Mouse (Mus musculus): ENCODE results near the gene Fpgs.

The Fpgs gene

GRCm38 (mm10) chr2:32647366-32647765 lies 56.6 kb downstream of the Fpgs start:
- CTCF ChIA-PET = interaction anchor here (0.7 to 3.4 kb wide), 9 partner anchors 15 to 281 kb away, joined by 3 to 19 read pairs (median 6); no protein-coding TSS in a partner anchor

GRCm38 (mm10) chr2:32646379-32647056 lies 57.4 kb downstream of the Fpgs start, which contains the start of gene Eng:
Eng (plus strand) TSS chr2:32646595.
- ChIA-PET POLR2A (interaction anchor here (0.6 to 8.1 kb wide), 54 partner anchors 8 to 335 kb away, joined by 3 to 115 read pairs (median 5); partner anchors contain the start of genes 9430097D07Rik (in 1 of the 4), Dpm2 (in 1 of the 4), Lrsam1 (in 1 of the 4) and Pip5kl1 (in 1 of the 4)), CTCF (interaction anchor here (0.6 to 3.4 kb wide), 18 partner anchors 9 to 944 kb away, joined by 3 to 19 read pairs (median 6); partner anchors contain the start of gene Pip5kl1 (in 1 of the 4))

More at GRCm38 (mm10) chr2:32647366-32647765, 56.6 kb downstream of the Fpgs start:
- POLR2A ChIA-PET = interaction anchor here in 3 of 4 experiments (0.7 to 8.1 kb wide), 36 partner anchors 8 to 335 kb away, joined by 3 to 115 read pairs (median 7); partner anchors contain the start of genes 9430097D07Rik (in 1 of the 3), Dpm2 (in 1 of the 3), Lrsam1 (in 1 of the 3) and Pip5kl1 (in 1 of the 3)

- POLR2A ChIA-PET = interaction anchor here (0.6 to 8.1 kb wide), 39 partner anchors 8 to 561 kb away, joined by 3 to 115 read pairs (median 7); partner anchors contain the start of genes 9430097D07Rik (in 1 of the 4), Fam78a (in 1 of the 4) and Pip5kl1 (in 1 of the 4)
- CTCF ChIA-PET = interaction anchor here in 3 of 4 experiments (0.6 to 3.4 kb wide), 14 partner anchors 8 to 283 kb away, joined by 3 to 19 read pairs (median 6); no protein-coding TSS in a partner anchor
Measured at GRCm38 (mm10) chr2:32645647-32646046, 58.3 kb downstream of the Fpgs start.

GRCm38 (mm10) chr2:32644799-32645475 lies 59.0 kb downstream of the Fpgs start:
- CTCF ChIA-PET = interaction anchor here (0.5 to 3.4 kb wide), 12 partner anchors 8 to 946 kb away, joined by 3 to 19 read pairs (median 4); no protein-coding TSS in a partner anchor
- POLR2A ChIA-PET = interaction anchor here in 3 of 4 experiments (0.6 to 8.1 kb wide), 24 partner anchors 9 to 561 kb away, joined by 3 to 115 read pairs (median 8); partner anchors contain the start of gene Fam78a (in 1 of the 3)

GRCm38 (mm10) chr2:32644083-32644482 lies 59.9 kb downstream of the Fpgs start:
- ChIA-PET POLR2A (interaction anchor here in 2 of 4 experiments (1.0 to 8.1 kb wide), 12 partner anchors 9 to 971 kb away, joined by 3 to 115 read pairs (median 12); no protein-coding TSS in a partner anchor), CTCF (interaction anchor here in 3 of 4 experiments (0.5 to 2.2 kb wide), 5 partner anchors 10 to 139 kb away, joined by 3 to 6 read pairs (median 3); no protein-coding TSS in a partner anchor)

- CTCF ChIA-PET = interaction anchor here in 1 of 4 experiments (1.0 to 1.1 kb wide), 2 partner anchors 14 to 17 kb away, joined by 3 read pairs; no protein-coding TSS in a partner anchor
- POLR2A ChIA-PET = interaction anchor here in 1 of 4 experiments (1.4 to 8.1 kb wide), 4 partner anchors 11 to 84 kb away, joined by 3 to 115 read pairs (median 16); no protein-coding TSS in a partner anchor
Measured at GRCm38 (mm10) chr2:32642813-32643212, 61.1 kb downstream of the Fpgs start.

- ChIA-PET POLR2A (interaction anchor here in 3 of 4 experiments (0.6 to 1.5 kb wide), 5 partner anchors 9 to 616 kb away, joined by 3 to 5 read pairs (median 3); no protein-coding TSS in a partner anchor), CTCF (interaction anchor here in 1 of 4 experiments (1.0 kb wide), 1 partner anchor 16 kb away, joined by 3 read pairs; no protein-coding TSS in a partner anchor)
Measured at GRCm38 (mm10) chr2:32641810-32642209, 62.1 kb downstream of the Fpgs start.

GRCm38 (mm10) chr2:32640550-32641051 lies 63.3 kb downstream of the Fpgs start:
- ChIA-PET CTCF (interaction anchor here (0.6 to 1.9 kb wide), 7 partner anchors 8 to 557 kb away, joined by 3 to 8 read pairs (median 4); no protein-coding TSS in a partner anchor), POLR2A (interaction anchor here (0.6 to 1.9 kb wide), 18 partner anchors 8 to 666 kb away, joined by 3 to 8 read pairs (median 4); partner anchors contain the start of genes Dpm2 (in 1 of the 4) and Nup214 (in 1 of the 4))

- ChIA-PET POLR2A (interaction anchor here (0.6 to 1.9 kb wide), 11 partner anchors 8 to 65 kb away, joined by 3 to 8 read pairs (median 4); partner anchors contain the start of gene Pip5kl1 (in 1 of the 4)), CTCF (interaction anchor here in 1 of 4 experiments (1.9 kb wide), 1 partner anchor 50 kb away, joined by 7 read pairs; no protein-coding TSS in a partner anchor)
Measured at GRCm38 (mm10) chr2:32639632-32640031, 64.3 kb downstream of the Fpgs start.

- CTCF ChIA-PET = interaction anchor here (0.6 to 1.8 kb wide), 12 partner anchors 8 to 1828 kb away, joined by 3 to 15 read pairs (median 4); partner anchors contain the start of gene Eng (in 1 of the 4)
- POLR2A ChIA-PET = interaction anchor here (0.5 to 12.3 kb wide), 43 partner anchors 8 to 303 kb away, joined by 3 to 115 read pairs (median 4); partner anchors contain the start of genes Eng (in 4 of the 4) and Fpgs (in 1 of the 4)
Measured at GRCm38 (mm10) chr2:32637778-32638281, 66.1 kb downstream of the Fpgs start.

GRCm38 (mm10) chr2:32636617-32637016 lies 67.3 kb downstream of the Fpgs start:
- POLR2A ChIA-PET = interaction anchor here in 3 of 4 experiments (0.6 to 12.3 kb wide), 28 partner anchors 8 to 339 kb away, joined by 3 to 115 read pairs (median 6); partner anchors contain the start of genes Eng (in 3 of the 3) and Fpgs (in 1 of the 3)
- CTCF ChIA-PET = interaction anchor here in 3 of 4 experiments (0.9 to 1.8 kb wide), 8 partner anchors 8 to 221 kb away, joined by 3 to 6 read pairs (median 4); partner anchors contain the start of gene Eng (in 1 of the 3)

- ChIA-PET POLR2A (interaction anchor here in 3 of 4 experiments (0.6 to 12.3 kb wide), 21 partner anchors 10 to 980 kb away, joined by 3 to 115 read pairs (median 4); partner anchors contain the start of genes Eng (in 3 of the 3), Fpgs (in 2 of the 3) and Cdk9 (in 1 of the 3)), CTCF (interaction anchor here (0.6 to 4.2 kb wide), 8 partner anchors 11 to 66 kb away, joined by 3 to 51 read pairs (median 4); no protein-coding TSS in a partner anchor)
Measured at GRCm38 (mm10) chr2:32634277-32635105, 69.5 kb downstream of the Fpgs start.

- CTCF ChIA-PET = interaction anchor here in 1 of 4 experiments (2.1 to 4.2 kb wide), 2 partner anchors 50 to 56 kb away, joined by 7 to 51 read pairs; no protein-coding TSS in a partner anchor
- POLR2A ChIA-PET = interaction anchor here in 3 of 4 experiments (0.9 to 12.3 kb wide), 6 partner anchors 10 to 70 kb away, joined by 3 to 115 read pairs (median 6); partner anchors contain the start of genes Eng (in 1 of the 3) and Fpgs (in 1 of the 3)
Measured at GRCm38 (mm10) chr2:32633660-32634059, 70.3 kb downstream of the Fpgs start.

Data from embryonic stem cell, embryonic (primary cell).